Mouse (Mus musculus): ENCODE data around the gene Ywhab.

DNA sequence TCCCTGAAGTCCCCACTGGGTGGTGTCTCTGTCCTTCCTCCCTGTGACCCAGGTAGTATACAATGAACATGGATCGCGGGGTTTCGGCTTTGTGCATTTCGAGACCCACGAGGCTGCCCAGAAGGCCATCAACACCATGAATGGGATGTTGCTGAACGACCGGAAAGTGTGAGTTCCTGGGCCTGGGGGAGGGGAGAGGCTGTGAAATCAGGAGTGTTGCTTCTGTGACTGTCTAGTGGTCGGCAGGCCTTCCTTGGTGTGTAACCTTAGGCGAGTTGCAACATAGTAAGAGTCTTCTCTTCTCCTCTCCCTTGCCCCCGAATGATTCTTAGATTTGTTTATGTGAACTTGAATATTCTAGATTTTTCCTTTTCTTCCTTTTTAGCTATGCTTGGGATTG, 36.4 kb downstream of the Ywhab start:
- TF ChIP-seq POLR2A (IDR thresholded peaks at IDR 0.05; ENCODE audit: borderline replicate concordance, extremely low read depth, low read depth, low read length) (no peak), CTCF (IDR thresholded peaks at IDR 0.05; ENCODE audit: insufficient read depth, low read length) (no peak)
